Mouse (Mus musculus) ZHBTc4 (cell line): ENCODE results near the gene Cabp7.

Experiments
- DNase-seq: peaks from one replicate; pipeline ENCODE4 v3.0.0-alpha.2; 2011; ENCODE audit warnings: low read depth, low spot score

The Cabp7 gene

GRCm38 (mm10) chr11:4704072-4704964, 42.3 kb downstream of the Cabp7 start, which contains the start of the genes Uqcr10 and Zmat5:
Uqcr10 (minus strand) TSS chr11:4704342.
Zmat5 (plus strand) TSS chr11:4704678.
- peak; percentile 97 for DNase-seq

GRCm38 (mm10) chr11:4703688-4704071, 42.9 kb downstream of the Cabp7 start:
- DNase-seq = no peak

- DNase-seq = no peak
These were observed 45.9 kb downstream of the Cabp7 start for GRCm38 (mm10) chr11:4700726-4701125.

- DNase-seq = no peak
These were observed 49.3 kb downstream of the Cabp7 start for GRCm38 (mm10) chr11:4697043-4697983.

GRCm38 (mm10) chr11:4692162-4692561, 54.4 kb downstream of the Cabp7 start:
- DNase-seq = no peak

- peak; percentile 32 for DNase-seq
These were observed 55.4 kb downstream of the Cabp7 start for GRCm38 (mm10) chr11:4691213-4691612.

GRCm38 (mm10) chr11:4690353-4690752, 56.2 kb downstream of the Cabp7 start:
- peak; percentile 96 for DNase-seq

- no peak for DNase-seq
These were observed 57.8 kb downstream of the Cabp7 start for GRCm38 (mm10) chr11:4688632-4689380.

GRCm38 (mm10) chr11:4687874-4688273, 58.7 kb downstream of the Cabp7 start:
- no peak for DNase-seq

- no peak for DNase-seq
These were observed 59.6 kb downstream of the Cabp7 start for GRCm38 (mm10) chr11:4687027-4687426.
